Mouse (Mus musculus): Measurements from ENCODE around the gene Cox6b2.

Gene Cox6b2

DNA sequence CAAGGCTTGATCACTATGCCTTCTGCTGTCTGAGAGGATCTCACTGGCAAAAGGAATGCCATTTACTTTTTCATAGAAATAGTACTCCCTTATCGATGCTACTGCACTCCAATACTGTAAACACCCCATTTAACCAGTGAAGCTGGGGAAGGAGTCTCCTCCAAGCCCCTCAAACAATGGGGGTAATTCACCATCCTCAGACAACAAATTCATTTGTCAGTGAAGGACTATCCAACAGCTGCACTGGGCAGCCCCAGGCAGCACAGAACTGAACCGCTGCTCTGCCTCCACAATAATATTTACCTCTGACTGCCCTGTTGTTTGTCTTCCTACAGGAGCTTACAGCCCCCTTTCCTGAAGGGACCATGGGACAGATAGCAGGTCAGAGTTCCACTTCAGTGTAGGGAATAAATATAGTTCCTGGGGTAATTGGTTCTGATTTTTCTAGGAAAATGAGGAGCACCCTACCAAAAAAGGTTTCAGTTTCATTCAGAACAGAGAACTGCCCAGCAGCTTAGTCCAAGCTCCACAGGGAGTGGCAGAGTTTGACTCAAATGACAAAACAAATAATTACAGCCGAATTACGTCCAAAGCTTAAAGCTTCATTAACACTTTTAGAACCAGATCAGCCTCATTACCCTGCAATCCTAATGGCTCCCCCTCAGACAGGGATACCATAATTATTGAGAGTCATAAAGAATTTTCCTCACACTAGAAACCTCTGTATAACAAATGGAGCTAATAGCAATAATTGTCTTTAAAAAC is 12.2 kb upstream of the Cox6b2 start:
- DNase-seq (ENCODE audit: low read depth), result no peak

- no peak for DNase-seq (ENCODE audit: low read depth)
These were observed 6.8 kb upstream of the Cox6b2 start for GRCm38 (mm10) chr7:4759670-4760069.

DNA sequence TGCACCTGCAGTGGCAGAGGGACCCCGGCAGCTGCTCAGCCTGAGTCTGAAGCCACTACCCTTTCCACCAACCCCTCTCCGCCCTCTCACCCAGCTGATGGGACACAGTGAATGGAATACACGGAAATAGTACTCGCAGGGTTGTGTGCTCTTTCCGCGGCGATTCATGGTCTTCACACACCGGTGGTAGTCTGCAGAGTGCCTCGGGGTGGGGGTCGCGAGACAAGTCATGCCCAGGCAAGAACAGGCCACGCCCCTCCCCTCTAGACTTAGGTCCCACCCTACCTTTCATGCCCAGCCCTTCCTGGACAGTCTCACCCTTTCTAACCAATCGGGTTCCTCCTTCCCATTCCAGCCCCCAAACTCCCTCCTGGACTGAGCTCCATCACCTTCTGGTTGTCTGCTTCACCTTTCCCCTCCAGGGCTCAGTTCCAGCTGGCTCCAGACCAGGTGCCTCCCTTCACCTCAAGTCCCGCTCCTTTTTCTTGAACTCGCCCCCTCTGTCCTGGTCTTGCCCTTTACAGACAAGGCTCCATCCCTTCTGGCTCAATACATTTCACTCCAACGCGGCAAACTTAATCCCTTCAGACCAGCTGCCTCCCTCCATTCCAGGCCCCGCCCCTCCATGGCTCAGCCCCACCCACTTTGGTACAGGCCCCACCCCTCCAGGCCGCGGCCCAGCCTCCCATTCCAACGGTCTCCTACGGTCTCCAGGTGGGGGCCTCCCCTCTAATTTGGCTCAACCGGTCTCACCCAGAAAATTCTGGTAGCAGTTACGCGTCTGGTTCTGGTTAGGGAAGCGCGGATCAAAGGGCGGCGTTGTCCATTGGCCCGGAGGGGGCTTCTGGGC is 698 bp downstream of the Cox6b2 start:
- no peak for DNase-seq (ENCODE audit: low read depth)

DNA sequence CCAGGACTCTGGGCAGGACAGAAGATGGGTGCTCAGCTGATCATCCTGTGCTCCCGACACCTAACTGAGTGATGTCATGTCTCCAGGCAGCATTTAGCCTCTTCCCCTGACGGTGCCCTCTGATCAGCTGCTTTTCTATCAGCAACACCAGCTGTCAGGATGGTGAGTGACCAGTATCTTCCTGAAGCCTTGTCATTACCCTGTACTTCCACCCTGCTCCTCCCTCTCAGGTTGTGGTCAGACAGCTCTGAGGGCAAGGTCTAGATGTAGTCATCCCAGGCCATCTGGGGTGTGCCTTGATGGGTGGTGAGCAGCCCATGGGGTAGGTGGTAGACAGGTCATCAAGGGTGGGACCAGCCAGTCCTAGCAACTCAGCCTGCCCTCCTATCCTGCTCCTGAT is 3.7 kb downstream of the Cox6b2 start:
- DNase-seq (ENCODE audit: low read depth), result peak; percentile 49

GRCm38 (mm10) chr7:4748321-4748720 is 4.6 kb downstream of the Cox6b2 start:
- DNase-seq (ENCODE audit: low read depth), result peak; percentile 24

- DNase-seq (ENCODE audit: low read depth), result no peak
These were observed 5.6 kb downstream of the Cox6b2 start for GRCm38 (mm10) chr7:4747156-4747899.

DNA sequence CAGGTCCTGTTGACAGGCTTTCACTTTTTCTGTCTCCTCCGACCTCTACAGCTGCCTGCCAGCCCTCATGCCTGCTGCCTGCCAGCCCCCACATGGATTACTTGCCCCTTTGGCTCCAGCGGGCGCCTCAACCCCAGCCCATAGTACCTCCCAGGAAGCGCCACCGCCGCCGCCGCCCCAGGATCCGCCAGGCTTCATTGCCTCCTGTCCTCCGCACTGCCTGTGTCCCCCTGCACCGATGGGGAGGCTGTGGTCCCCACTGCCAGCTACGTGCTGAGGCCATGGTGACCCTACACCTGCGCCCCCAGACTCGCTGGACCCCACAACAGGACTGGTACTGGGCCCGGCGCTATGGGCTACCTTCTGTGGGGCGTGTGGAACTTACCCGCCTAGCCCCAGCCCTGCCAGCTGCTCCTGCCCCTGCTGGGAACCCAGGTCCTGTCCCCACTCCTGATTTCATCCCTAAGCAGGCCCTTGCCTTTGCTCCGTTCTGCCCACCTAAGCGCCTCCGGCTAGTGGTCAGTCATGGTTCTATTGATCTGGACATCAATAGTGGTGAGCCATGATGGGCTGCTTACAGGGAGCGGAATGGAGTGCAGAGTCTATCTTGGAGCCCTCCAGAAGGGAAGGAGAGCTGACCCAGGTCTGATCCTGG is 6.4 kb downstream of the Cox6b2 start:
- no peak for DNase-seq (ENCODE audit: low read depth)

- no peak for DNase-seq (ENCODE audit: low read depth)
These were observed 8.0 kb downstream of the Cox6b2 start for GRCm38 (mm10) chr7:4744886-4745285.

DNA sequence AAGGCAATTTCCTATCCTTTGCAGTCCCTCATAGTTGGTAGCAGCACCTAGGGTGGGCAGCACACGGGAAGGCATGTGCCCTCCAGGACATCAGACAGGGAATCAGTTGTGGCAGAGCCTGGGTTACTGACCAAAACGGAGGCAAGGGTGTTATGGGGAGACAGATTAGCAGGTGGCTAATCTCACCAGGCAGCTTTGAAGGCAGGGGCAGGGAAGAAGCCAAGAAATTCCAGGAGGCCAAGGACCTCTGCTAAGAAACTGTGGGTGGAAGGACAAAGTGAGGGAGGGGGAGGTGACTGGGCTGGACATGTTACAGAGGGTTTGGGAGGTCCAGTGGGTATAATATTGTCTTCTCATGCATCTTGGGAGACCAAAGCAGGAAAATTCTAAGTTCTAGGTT is 9.5 kb downstream of the Cox6b2 start:
- DNase-seq (ENCODE audit: low read depth), result no peak

GRCm38 (mm10) chr7:4742482-4742819 is 10.4 kb downstream of the Cox6b2 start:
- DNase-seq (ENCODE audit: low read depth), result no peak

DNA sequence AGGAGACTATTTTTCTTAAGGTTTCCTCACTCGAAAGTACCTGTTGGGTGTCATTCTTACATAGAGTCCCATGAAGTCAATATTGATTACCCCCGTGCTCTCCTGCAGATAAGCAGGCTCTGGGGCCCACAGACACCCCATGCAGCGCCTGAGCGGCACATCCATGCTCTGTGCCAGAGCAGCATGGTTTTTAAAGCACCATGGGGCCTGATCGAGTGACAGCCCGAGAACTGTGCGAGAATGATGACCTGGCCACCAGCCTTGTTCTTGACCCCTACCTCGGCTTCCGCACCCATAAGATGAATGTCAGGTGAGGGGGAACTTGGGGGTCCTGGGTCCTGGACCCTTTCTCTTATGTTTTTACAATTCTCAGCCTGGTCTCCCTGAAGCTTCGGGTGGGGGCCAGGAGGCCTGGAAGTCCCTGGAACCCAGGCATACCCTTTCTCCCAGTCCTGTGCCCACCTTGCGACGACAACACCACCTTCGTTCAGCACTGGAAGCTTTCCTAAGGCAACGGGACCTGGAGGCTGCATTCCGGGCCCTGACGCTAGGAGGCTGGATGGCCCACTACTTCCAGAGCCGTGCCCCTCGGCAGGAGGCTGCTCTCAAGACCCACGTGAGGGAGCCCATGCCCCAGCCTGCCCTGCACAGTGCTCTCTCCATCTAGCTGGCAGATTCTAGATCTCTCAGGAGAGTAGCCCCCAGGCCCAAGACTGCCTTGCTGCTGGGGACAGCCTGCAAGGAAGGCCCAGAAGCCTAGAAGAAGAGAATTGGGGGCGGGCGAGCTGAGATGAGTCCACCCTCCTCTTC is 11.0 kb downstream of the Cox6b2 start:
- no peak for DNase-seq (ENCODE audit: low read depth)

GRCm38 (mm10) chr7:4741151-4741550 is 11.7 kb downstream of the Cox6b2 start:
- peak; percentile 75 for DNase-seq (ENCODE audit: low read depth)

GRCm38 (mm10) chr7:4740309-4740727 is 12.6 kb downstream of the Cox6b2 start:
- no peak for DNase-seq (ENCODE audit: low read depth)

- peak; percentile 100 for DNase-seq (ENCODE audit: low read depth)
These were observed 13.2 kb downstream of the Cox6b2 start, which contains the start of gene Kmt5c for GRCm38 (mm10) chr7:4739544-4740275. Gene Kmt5c (plus strand): TSS chr7:4740115.

- DNase-seq (ENCODE audit: low read depth), result peak; percentile 22
These were observed 13.8 kb downstream of the Cox6b2 start for GRCm38 (mm10) chr7:4739041-4739543.

- peak; percentile 41 for DNase-seq (ENCODE audit: low read depth)
These were observed 19.9 kb downstream of the Cox6b2 start for GRCm38 (mm10) chr7:4732968-4733392.

DNA sequence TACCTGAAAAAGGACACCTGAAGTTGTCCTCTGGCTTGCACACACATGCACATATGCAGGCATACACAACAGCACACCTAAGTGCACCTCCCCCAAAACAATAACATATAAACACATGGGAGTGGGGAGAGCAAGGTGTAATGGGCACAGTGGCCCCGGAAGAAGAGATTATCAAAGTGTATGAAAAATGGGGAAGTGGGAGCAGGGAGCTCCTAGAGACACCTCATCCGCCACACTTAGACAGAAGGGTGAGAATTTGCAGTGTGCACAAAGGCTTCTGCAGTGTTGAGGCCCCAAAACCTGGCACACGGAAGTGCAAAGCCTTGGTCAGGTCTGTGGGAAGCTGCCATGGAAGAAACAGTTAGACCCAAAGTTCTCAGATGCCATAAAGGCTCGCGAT is 21.8 kb downstream of the Cox6b2 start:
- no peak for DNase-seq (ENCODE audit: low read depth)

DNA sequence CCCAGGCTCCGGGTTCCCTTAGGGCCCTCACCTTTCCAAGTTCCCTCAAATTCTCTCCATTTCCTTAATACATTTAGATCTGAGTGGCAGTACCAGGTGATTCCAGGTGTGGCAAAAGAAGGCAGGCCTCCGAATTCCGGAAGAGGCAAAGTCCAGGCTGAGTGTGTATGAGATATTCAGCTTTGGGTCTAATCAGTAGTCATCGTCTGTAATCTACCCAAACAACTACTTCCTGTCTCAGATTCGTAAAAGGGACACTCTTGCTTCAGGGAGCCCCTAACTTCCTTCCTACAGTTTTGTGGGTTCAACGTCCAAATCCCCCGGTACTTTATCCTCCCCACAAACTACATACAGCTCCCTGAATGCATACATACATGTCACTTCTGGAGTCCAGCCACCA is 27.7 kb downstream of the Cox6b2 start, which contains the start of gene Tmem150b:
Gene Tmem150b (minus strand): TSS at position 81 of the 400 bp plus-strand sequence.
- peak; percentile 87 for DNase-seq (ENCODE audit: low read depth)

DNA sequence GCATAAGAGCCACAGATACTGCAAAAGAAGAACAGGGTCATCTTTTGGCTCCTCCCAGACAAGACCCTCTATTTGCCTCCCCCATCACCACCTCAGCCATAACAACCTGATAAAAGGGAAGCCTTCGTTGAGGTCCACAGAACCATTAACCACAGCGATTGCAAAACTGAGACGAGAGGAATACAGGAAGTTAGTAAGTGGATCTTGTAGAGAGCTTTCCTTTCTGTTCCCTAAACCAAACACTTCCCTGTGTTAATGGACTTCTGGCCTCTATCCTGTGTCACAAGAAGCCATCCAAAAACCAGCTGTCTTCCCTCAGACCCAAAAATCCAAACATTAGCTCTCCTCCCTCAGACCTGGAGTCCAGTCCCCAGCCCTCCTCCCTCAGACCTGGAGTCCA is 28.5 kb downstream of the Cox6b2 start:
- DNase-seq (ENCODE audit: low read depth), result peak; percentile 71

- no peak for DNase-seq (ENCODE audit: low read depth)
These were observed 29.4 kb downstream of the Cox6b2 start for GRCm38 (mm10) chr7:4723508-4723907.

Measured in 416B (cell line).